Mouse (Mus musculus): ENCODE results near the gene Olfr1145.

Olfr1145 gene

GRCm38 (mm10) chr2:87809522-87809921 lies at the start of gene Olfr1145:
Gene Olfr1145 (plus strand): TSS chr2:87809822.
- DNase-seq (ENCODE audit: low read depth in 1 of 2, low spot score in 2 of 2), result no peak

- DNase-seq (ENCODE audit: low read depth in 1 of 2, low spot score in 2 of 2), result no peak
Observed at GRCm38 (mm10) chr2:87776143-87776542, 33.5 kb upstream of the Olfr1145 start.

GRCm38 (mm10) chr2:87779183-87779582 lies 30.4 kb upstream of the Olfr1145 start, which contains the start of gene Olfr152:
Gene Olfr152 (plus strand): TSS chr2:87779483.
- DNase-seq (ENCODE audit: low read depth in 1 of 2, low spot score in 2 of 2), result no peak

- no peak for DNase-seq (ENCODE audit: low read depth in 1 of 2, low spot score in 2 of 2)
Observed at GRCm38 (mm10) chr2:87800292-87800691, 9.3 kb upstream of the Olfr1145 start, which contains the start of gene Olfr1143. Gene Olfr1143 (plus strand): TSS chr2:87800592.

- DNase-seq (ENCODE audit: low read depth in 1 of 2, low spot score in 2 of 2), result no peak
Observed at GRCm38 (mm10) chr2:87830233-87830632, 20.6 kb downstream of the Olfr1145 start, which contains the start of gene Olfr1148. Gene Olfr1148 (plus strand): TSS chr2:87830533.

GRCm38 (mm10) chr2:87843693-87844092 lies 34.1 kb downstream of the Olfr1145 start, which contains the start of gene Olfr1150-ps1:
Gene Olfr1150-ps1 (plus strand): TSS chr2:87843993.
- DNase-seq (ENCODE audit: low read depth in 1 of 2, low spot score in 2 of 2), result no peak

- no peak for DNase-seq (ENCODE audit: low read depth in 1 of 2, low spot score in 2 of 2)
Observed at GRCm38 (mm10) chr2:87855562-87855961, 45.9 kb downstream of the Olfr1145 start, which contains the start of gene Olfr1151. Gene Olfr1151 (plus strand): TSS chr2:87855862.

Measured in monocyte, adult 2 months (primary cell).